Mouse (Mus musculus): ENCODE measurements around the gene Lcn3.
"Not testable (repeated sequence)": the region's sequence is repeated elsewhere in the genome, so short reads cannot be mapped to it uniquely, and the experiment has no call there.

Lcn3 gene

GRCm38 (mm10) chr2:25785573-25786322 is 20.4 kb downstream of the Lcn3 start:
- Histone ChIP-seq H3K27me3 (ENCODE audit: control insufficient read depth, insufficient read depth, low read length, poor library complexity, severe bottlenecking) (no peaks in the 10 kb centered on the region), H3K36me3 (ENCODE audit: control insufficient read depth, insufficient read depth, low read length, poor library complexity, severe bottlenecking) (no peaks in the 10 kb centered on the region)
- no peak for DNase-seq (ENCODE audit: low read depth, low spot score)

- DNase-seq (ENCODE audit: low read depth, low spot score), result no peak
- Histone ChIP-seq H3K36me3 (ENCODE audit: control insufficient read depth, insufficient read depth, low read length, poor library complexity, severe bottlenecking) (no peaks in the 10 kb centered on the region), H3K27me3 (ENCODE audit: control insufficient read depth, insufficient read depth, low read length, poor library complexity, severe bottlenecking) (no peaks in the 10 kb centered on the region)
Observed at GRCm38 (mm10) chr2:25789092-25789491, 23.7 kb downstream of the Lcn3 start.

GRCm38 (mm10) chr2:25797635-25798034 is 32.3 kb downstream of the Lcn3 start:
- H3K27me3 ChIP-seq (ENCODE audit: control insufficient read depth, insufficient read depth, low read length, poor library complexity, severe bottlenecking), result no peaks in the 10 kb centered on the region
- DNase-seq (ENCODE audit: low read depth, low spot score), result no peak
- no peaks in the 10 kb centered on the region for H3K36me3 ChIP-seq (ENCODE audit: control insufficient read depth, insufficient read depth, low read length, poor library complexity, severe bottlenecking)

GRCm38 (mm10) chr2:25798065-25798464 is 32.7 kb downstream of the Lcn3 start:
- H3K27me3 ChIP-seq (ENCODE audit: control insufficient read depth, insufficient read depth, low read length, poor library complexity, severe bottlenecking), result no peaks in the 10 kb centered on the region
- no peaks in the 10 kb centered on the region for H3K36me3 ChIP-seq (ENCODE audit: control insufficient read depth, insufficient read depth, low read length, poor library complexity, severe bottlenecking)
- DNase-seq (ENCODE audit: low read depth, low spot score), result no peak

DNA sequence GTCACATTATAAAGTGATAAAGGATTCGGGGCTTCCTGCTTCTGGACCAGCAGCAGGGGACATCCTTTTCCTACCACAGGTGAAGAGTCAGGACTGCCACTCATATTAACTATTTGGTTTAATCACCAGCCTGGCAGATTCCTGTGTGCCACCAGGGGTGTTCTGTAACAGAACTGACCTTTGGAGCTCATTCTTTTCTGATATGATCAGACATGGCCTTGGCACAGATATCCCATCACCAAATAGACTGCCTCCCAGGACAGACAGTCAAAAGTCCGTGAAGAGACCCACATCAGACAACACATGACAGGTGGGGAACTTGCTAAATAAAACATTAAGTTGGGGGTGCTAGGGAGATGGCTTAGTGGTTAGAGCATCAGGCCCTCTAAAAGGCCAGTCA is 46.3 kb downstream of the Lcn3 start:
- Histone ChIP-seq H3K36me3 (ENCODE audit: control insufficient read depth, insufficient read depth, low read length, poor library complexity, severe bottlenecking) (no peaks in the 10 kb centered on the region), H3K27me3 (ENCODE audit: control insufficient read depth, insufficient read depth, low read length, poor library complexity, severe bottlenecking) (no peaks in the 10 kb centered on the region)
- DNase-seq (ENCODE audit: low read depth, low spot score), result no peak

DNA sequence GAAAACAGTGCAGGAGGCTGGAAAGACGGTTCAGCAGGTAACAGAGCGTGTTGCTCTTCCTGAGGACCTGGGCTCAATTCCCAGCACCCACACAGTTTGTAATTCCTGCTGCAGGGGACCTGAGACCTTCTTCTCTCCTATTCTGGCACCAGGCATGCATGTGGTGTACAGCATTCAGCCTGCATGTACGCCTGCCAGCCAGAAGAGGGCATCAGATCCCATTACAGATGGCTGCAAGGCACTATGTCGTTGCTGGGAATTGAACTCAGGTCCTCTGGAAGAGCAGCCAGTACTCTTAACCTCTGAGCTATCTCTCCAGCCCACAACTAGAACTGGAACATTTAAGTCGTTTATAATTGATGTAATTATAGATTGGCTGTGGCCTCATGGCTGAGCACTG is 48.0 kb downstream of the Lcn3 start:
- no peaks in the 10 kb centered on the region for H3K27me3 ChIP-seq (ENCODE audit: control insufficient read depth, insufficient read depth, low read length, poor library complexity, severe bottlenecking)
- DNase-seq (ENCODE audit: low read depth, low spot score), result no peak
- no peaks in the 10 kb centered on the region for H3K36me3 ChIP-seq (ENCODE audit: control insufficient read depth, insufficient read depth, low read length, poor library complexity, severe bottlenecking)

DNA sequence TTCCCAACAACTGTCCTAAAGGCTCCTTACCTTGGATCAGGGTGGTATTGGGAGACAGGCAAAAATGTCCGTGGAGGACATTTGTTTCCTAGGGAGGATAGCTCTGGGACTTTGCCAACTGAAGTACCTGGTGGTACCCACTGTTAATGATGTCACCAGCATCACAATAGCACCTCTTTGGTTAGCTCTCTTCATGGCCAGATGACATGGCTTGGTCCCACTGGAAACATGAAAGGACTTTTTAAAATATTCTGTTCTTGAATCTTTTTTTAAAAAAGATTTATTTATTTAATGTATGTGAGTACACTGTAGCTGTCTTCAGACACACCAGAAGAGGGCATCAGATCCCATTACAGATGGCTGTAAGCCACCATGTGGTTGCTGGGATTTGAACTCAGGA is 50.4 kb downstream of the Lcn3 start, which contains the start of gene Glt6d1:
Gene Glt6d1 (minus strand): TSS at position 101 of the 400 bp plus-strand sequence.
- H3K36me3 ChIP-seq (ENCODE audit: control insufficient read depth, insufficient read depth, low read length, poor library complexity, severe bottlenecking); H3K27me3 ChIP-seq (ENCODE audit: control insufficient read depth, insufficient read depth, low read length, poor library complexity, severe bottlenecking); DNase-seq (ENCODE audit: low read depth, low spot score): not testable (repeated sequence)
